ENCODE assay signal across 9 mouse cellular contexts in genomic region chr10:84903742-84904141, GRCm38 (mm10). TPM values are rescaled to one million over a fixed set of nuclear protein-coding genes. Genes with fewer than 3 reads are reported as not detected.
DNase-seq lines count a peak whose midpoint lies in the region; ATAC-seq lines count a peak whose summit lies in the region.
"Had no signal": no experiment of that assay in that cellular context is flagged by ENCODE, and none has a peak within 500 bp of the region (broad histone marks: within the 10 kb centered on the region; RNA-seq: fewer than 3 reads in every experiment).

No protein-coding gene starts in this region.

- no peak overlapping the region for H3K27ac ChIP-seq in neural tube, embryonic 12.5 days
- H3K27ac ChIP-seq in hindbrain, embryonic 10.5 days = peak overlapping the region; percentile 75
- no peak overlapping the region for H3K27ac ChIP-seq in limb, embryonic 15.5 days
- no peak overlapping the region for H3K27ac ChIP-seq in stomach, embryonic 16.5 days (ENCODE audit: low read length)

- H3K27me3 ChIP-seq in neural tube, embryonic 12.5 days (replicated peaks) = no peaks in the 10 kb centered on the region
- peaks cover 14% of the 10 kb centered on the region for H3K27me3 ChIP-seq in hindbrain, embryonic 10.5 days (ENCODE audit: insufficient read depth, poor library complexity, severe bottlenecking)
- H3K27me3 ChIP-seq in limb, embryonic 15.5 days = no peaks in the 10 kb centered on the region
- no peaks in the 10 kb centered on the region for H3K27me3 ChIP-seq in stomach, embryonic 16.5 days (ENCODE audit: control insufficient read depth, insufficient read depth, low read length)

- peaks cover 9% of the 10 kb centered on the region for H3K4me1 ChIP-seq in neural tube, embryonic 12.5 days
- H3K4me1 ChIP-seq in hindbrain, embryonic 10.5 days (replicated peaks) = peaks cover 44% of the 10 kb centered on the region
- peaks cover 9% of the 10 kb centered on the region for H3K4me1 ChIP-seq in limb, embryonic 15.5 days
- H3K4me1 ChIP-seq in stomach, embryonic 16.5 days (ENCODE audit: control insufficient read depth, insufficient read depth, low read length) = peaks cover 5% of the 10 kb centered on the region

- no peak overlapping the region for H3K9ac ChIP-seq in neural tube, embryonic 12.5 days
- no peak overlapping the region for H3K9ac ChIP-seq in limb, embryonic 15.5 days
- peak overlapping the region; percentile 19; the same call in 1 of the 2 replicates for H3K9ac ChIP-seq in stomach, embryonic 16.5 days (ENCODE audit: low read length)

- WGBS in neural tube, embryonic 12.5 days = 15% methylated on average over 5 of the region's 5 CpGs
- WGBS in hindbrain, embryonic 10.5 days = 20% methylated on average over 5 of the region's 5 CpGs
- WGBS in limb, embryonic 15.5 days = 6% methylated on average over 5 of the region's 5 CpGs
- 6% methylated on average over 5 of the region's 5 CpGs for WGBS in stomach, embryonic 16.5 days

- no peak overlapping the region for H3K4me3 ChIP-seq in neural tube, embryonic 12.5 days
- H3K4me3 ChIP-seq in hindbrain, embryonic 10.5 days = no peak overlapping the region
- H3K4me3 ChIP-seq in limb, embryonic 15.5 days = no peak overlapping the region
- H3K4me3 ChIP-seq in stomach, embryonic 16.5 days (replicated peaks; ENCODE audit: low read length) = peak overlapping the region; percentile 12; the same call in 1 of the 2 replicates
- H3K4me3 ChIP-seq: myocyte had no signal

- DNase-seq in cerebellum, postnatal 4 days (ENCODE audit: low spot score in 2 of 2) = peak; percentile 21 to 22
- DNase-seq in neural tube, embryonic 10.5 days (ENCODE audit: extremely low spot score, low spot score) = no peak
- DNase-seq in hindbrain, embryonic 10.5 days (ENCODE audit: low spot score) = peak; percentile 24
- no peak for DNase-seq in spleen, adult 18-20 months

- H3K9me3 ChIP-seq in neural tube, embryonic 12.5 days = no peaks in the 10 kb centered on the region
- no peaks in the 10 kb centered on the region for H3K9me3 ChIP-seq in hindbrain, embryonic 10.5 days
- H3K9me3 ChIP-seq in limb, embryonic 15.5 days = no peaks in the 10 kb centered on the region
- no peaks in the 10 kb centered on the region for H3K9me3 ChIP-seq in stomach, embryonic 16.5 days (replicated peaks; ENCODE audit: control insufficient read depth, low read length)

- ATAC-seq in cerebellum, adult (ENCODE audit: insufficient number of reproducible peaks, low FRiP score, low TSS enrichment) = no peak
- ATAC-seq in neural tube, embryonic 12.5 days (ENCODE audit: low FRiP score, low read depth) = no peak
- no peak for ATAC-seq in limb, embryonic 15.5 days (ENCODE audit: insufficient number of reproducible peaks, low FRiP score, low TSS enrichment, low read depth)
- ATAC-seq in stomach, embryonic 16.5 days (ENCODE audit: insufficient read depth, low FRiP score) = peak; percentile 42; the same call in 1 of the 2 replicates

- H3K36me3 ChIP-seq in neural tube, embryonic 12.5 days = peaks cover 37% of the 10 kb centered on the region; the same call in 1 of the 2 replicates
- H3K36me3 ChIP-seq in hindbrain, embryonic 10.5 days = peaks cover 95% of the 10 kb centered on the region
- no peaks in the 10 kb centered on the region for H3K36me3 ChIP-seq in limb, embryonic 15.5 days
- no peaks in the 10 kb centered on the region for H3K36me3 ChIP-seq in stomach, embryonic 16.5 days (ENCODE audit: control insufficient read depth, insufficient read depth, low read length)

- H3K4me2 ChIP-seq in neural tube, embryonic 12.5 days (replicated peaks) = peak overlapping the region; percentile 38
- H3K4me2 ChIP-seq in limb, embryonic 15.5 days = peak overlapping the region; percentile 25; the same call in 1 of the 2 replicates
- H3K4me2 ChIP-seq in stomach, embryonic 16.5 days (ENCODE audit: low read depth, low read length) = peak overlapping the region; percentile 28; the same call in 1 of the 2 replicates

RNA-seq across cellular contexts. Expression of gene Ric8b, which starts 13.7 kb away (rescaled TPM):
- polyA plus RNA-seq in neural tube, embryonic 12.5 days (2016; fragmentation: Nextera tagmentation; extraction: Ambion mirVana) = 43.2 and 44.1 TPM in 2 replicates
- 27.4 and 29.5 TPM in 2 replicates for polyA plus RNA-seq in hindbrain, embryonic 10.5 days (2016; fragmentation: Nextera tagmentation; extraction: Ambion mirVana)
- 20.0 TPM in 2 replicates for polyA plus RNA-seq in limb, embryonic 15.5 days (2015; fragmentation: Nextera tagmentation; extraction: Ambion mirVana)
- 17.6 and 18.2 TPM in 2 replicates for polyA plus RNA-seq in stomach, embryonic 16.5 days (2015; fragmentation: Nextera tagmentation; extraction: Ambion mirVana)

Comparison
In these comparisons a context has a peak if more than half of its experiments do, and no peak if none do; other contexts are left out.
1. DNase-seq: peak in cerebellum, postnatal 4 days (2 of 2) and hindbrain, embryonic 10.5 days (single experiment); none in neural tube, embryonic 10.5 days (single experiment) and spleen, adult 18-20 months (0 of 2).
2. Peak in every context shown above with its lines, with median percentiles within 50 percentile points of each other: H3K4me2 ChIP-seq.